Mouse (Mus musculus): ENCODE data around the gene Abcb8. TPM values are rescaled to one million over a fixed set of nuclear protein-coding genes. Genes with fewer than 3 reads are reported as not detected.
A peak's percentile ranks its signal among the peaks of the same experiment; 100 is the strongest.
"Not testable (repeated sequence)": the region's sequence is repeated elsewhere in the genome, so short reads cannot be mapped to it uniquely, and the experiment has no call there.

Abcb8 gene
- total and polyA plus RNA-seq, 3 experiments = 63.6 to 165 (median 69.8) TPM

GRCm38 (mm10) chr5:24394165-24394894, 867 bp downstream of the Abcb8 start:
- DNase-seq = peak; percentile 97

GRCm38 (mm10) chr5:24396254-24396653, 2.8 kb downstream of the Abcb8 start:
- not testable (repeated sequence) for DNase-seq

GRCm38 (mm10) chr5:24399686-24400085, 6.2 kb downstream of the Abcb8 start:
- no peak for DNase-seq

- DNase-seq = no peak
Measured at GRCm38 (mm10) chr5:24400362-24400761, 6.9 kb downstream of the Abcb8 start.

GRCm38 (mm10) chr5:24400911-24401605, 7.6 kb downstream of the Abcb8 start:
- peak; percentile 66 for DNase-seq

GRCm38 (mm10) chr5:24401969-24402368, 8.5 kb downstream of the Abcb8 start:
- no peak for DNase-seq

- peak; percentile 63 for DNase-seq
Measured at GRCm38 (mm10) chr5:24404594-24405360, 11.3 kb downstream of the Abcb8 start.

GRCm38 (mm10) chr5:24405389-24405876, 12.0 kb downstream of the Abcb8 start:
- DNase-seq = no peak

- DNase-seq = peak; percentile 74
Measured at GRCm38 (mm10) chr5:24408651-24409050, 15.2 kb downstream of the Abcb8 start.

GRCm38 (mm10) chr5:24409466-24409865, 16.0 kb downstream of the Abcb8 start:
- DNase-seq = no peak

- no peak for DNase-seq
Measured at GRCm38 (mm10) chr5:24412063-24412462, 18.6 kb downstream of the Abcb8 start.

GRCm38 (mm10) chr5:24413042-24413693, 19.7 kb downstream of the Abcb8 start, which contains the start of gene Asic3:
Gene Asic3, plus strand, starts transcription at chr5:24413392.
- DNase-seq = no peak

GRCm38 (mm10) chr5:24413938-24414337, 20.5 kb downstream of the Abcb8 start:
- DNase-seq = no peak

- DNase-seq = peak; percentile 79
Measured at GRCm38 (mm10) chr5:24416222-24416736, 22.8 kb downstream of the Abcb8 start.

- DNase-seq = no peak
Measured at GRCm38 (mm10) chr5:24417587-24417986, 24.1 kb downstream of the Abcb8 start.

- no peak for DNase-seq
Measured at GRCm38 (mm10) chr5:24420381-24420780, 26.9 kb downstream of the Abcb8 start.

- peak; percentile 99 for DNase-seq
Measured at GRCm38 (mm10) chr5:24423129-24424003, 29.9 kb downstream of the Abcb8 start, which contains the start of the genes Cdk5 and Slc4a2. Gene Cdk5, minus strand, starts transcription at chr5:24423530. Gene Slc4a2, plus strand, starts transcription at chr5:24423837.

- DNase-seq = no peak
Measured at GRCm38 (mm10) chr5:24424004-24424781, 30.7 kb downstream of the Abcb8 start.

- peak; percentile 92 for DNase-seq
Measured at GRCm38 (mm10) chr5:24424861-24425411, 31.5 kb downstream of the Abcb8 start.

Measured in adrenal gland, adult 2 months (tissue).